Mouse (Mus musculus): ENCODE results near the gene Arhgap15. TPM values are rescaled to one million over a fixed set of nuclear protein-coding genes. Genes with fewer than 3 reads are reported as not detected.

Arhgap15 gene
- total RNA-seq, 2 experiments from 2014 or later = 0.41 to 0.77 TPM

GRCm38 (mm10) chr2:43931687-43932086 lies 183.1 kb downstream of the Arhgap15 start:
- no peak for DNase-seq

GRCm38 (mm10) chr2:43939196-43939595 lies 190.6 kb downstream of the Arhgap15 start:
- DNase-seq = no peak

- DNase-seq = no peak
Measured at GRCm38 (mm10) chr2:43945679-43946078, 197.1 kb downstream of the Arhgap15 start.

GRCm38 (mm10) chr2:43949775-43950492 lies 201.3 kb downstream of the Arhgap15 start:
- no peak for DNase-seq

- DNase-seq = no peak
Measured at GRCm38 (mm10) chr2:43950741-43951140, 202.1 kb downstream of the Arhgap15 start.

GRCm38 (mm10) chr2:43959189-43959588 lies 210.6 kb downstream of the Arhgap15 start:
- no peak for DNase-seq

- DNase-seq = no peak
Measured at GRCm38 (mm10) chr2:43962466-43962865, 213.8 kb downstream of the Arhgap15 start.

GRCm38 (mm10) chr2:43968581-43968980 lies 220.0 kb downstream of the Arhgap15 start:
- peak; percentile 16 for DNase-seq

- DNase-seq = no peak
Measured at GRCm38 (mm10) chr2:43977732-43978131, 229.1 kb downstream of the Arhgap15 start.

GRCm38 (mm10) chr2:43978177-43979013 lies 229.8 kb downstream of the Arhgap15 start:
- DNase-seq = no peak

GRCm38 (mm10) chr2:43986066-43986465 lies 237.4 kb downstream of the Arhgap15 start:
- DNase-seq = no peak

- DNase-seq = no peak
Measured at GRCm38 (mm10) chr2:43987919-43988318, 239.3 kb downstream of the Arhgap15 start.

- no peak for DNase-seq
Measured at GRCm38 (mm10) chr2:43989850-43990249, 241.2 kb downstream of the Arhgap15 start.

- no peak for DNase-seq
Measured at GRCm38 (mm10) chr2:43992510-43992909, 243.9 kb downstream of the Arhgap15 start.

GRCm38 (mm10) chr2:44002454-44002853 lies 253.8 kb downstream of the Arhgap15 start:
- no peak for DNase-seq

GRCm38 (mm10) chr2:44010249-44010648 lies 261.6 kb downstream of the Arhgap15 start:
- no peak for DNase-seq

GRCm38 (mm10) chr2:44013388-44013787 lies 264.8 kb downstream of the Arhgap15 start:
- no peak for DNase-seq

- no peak for DNase-seq
Measured at GRCm38 (mm10) chr2:44016720-44017119, 268.1 kb downstream of the Arhgap15 start.

- DNase-seq = no peak
Measured at GRCm38 (mm10) chr2:44017405-44018026, 268.9 kb downstream of the Arhgap15 start.

GRCm38 (mm10) chr2:44018033-44018432 lies 269.4 kb downstream of the Arhgap15 start:
- DNase-seq = no peak

GRCm38 (mm10) chr2:44024704-44025103 lies 276.1 kb downstream of the Arhgap15 start:
- DNase-seq = no peak

- no peak for DNase-seq
Measured at GRCm38 (mm10) chr2:44029035-44029715, 280.6 kb downstream of the Arhgap15 start.

- no peak for DNase-seq
Measured at GRCm38 (mm10) chr2:44029865-44030264, 281.2 kb downstream of the Arhgap15 start.
